Mouse (Mus musculus) A20 (cell line): ENCODE measurements around the gene Ctdnep1.

Source experiments
- DNase-seq: peaks from one replicate; pipeline ENCODE4 v3.0.0-alpha.2; 2011; ENCODE audit warnings: low read depth, low spot score

The Ctdnep1 gene

GRCm38 (mm10) chr11:69981141-69981762, at the start of gene Ctdnep1:
Ctdnep1 (plus strand) TSS chr11:69981156.
- DNase-seq = peak; percentile 59

GRCm38 (mm10) chr11:69931769-69932168, 49.2 kb upstream of the Ctdnep1 start:
- DNase-seq = no peak

GRCm38 (mm10) chr11:69932254-69932653, 48.7 kb upstream of the Ctdnep1 start:
- DNase-seq = peak; percentile 35

GRCm38 (mm10) chr11:69933066-69933465, 47.9 kb upstream of the Ctdnep1 start:
- DNase-seq = no peak

- DNase-seq = peak; percentile 90
These were observed 46.8 kb upstream of the Ctdnep1 start for GRCm38 (mm10) chr11:69934169-69934568.

GRCm38 (mm10) chr11:69934681-69935080, 46.3 kb upstream of the Ctdnep1 start:
- DNase-seq = no peak

GRCm38 (mm10) chr11:69935137-69935879, 45.6 kb upstream of the Ctdnep1 start, which contains the start of gene Ybx2:
Ybx2 (plus strand) TSS chr11:69935796.
- peak; percentile 94 for DNase-seq

- no peak for DNase-seq
These were observed 44.8 kb upstream of the Ctdnep1 start for GRCm38 (mm10) chr11:69936156-69936555.

- DNase-seq = no peak
These were observed 44.1 kb upstream of the Ctdnep1 start for GRCm38 (mm10) chr11:69936714-69937347.

GRCm38 (mm10) chr11:69937385-69937784, 43.6 kb upstream of the Ctdnep1 start:
- DNase-seq = no peak

- no peak for DNase-seq
These were observed 43.1 kb upstream of the Ctdnep1 start for GRCm38 (mm10) chr11:69937834-69938233.

GRCm38 (mm10) chr11:69938401-69938979, 42.5 kb upstream of the Ctdnep1 start:
- DNase-seq = no peak

- DNase-seq = no peak
These were observed 41.8 kb upstream of the Ctdnep1 start for GRCm38 (mm10) chr11:69939181-69939580.

- DNase-seq = no peak
These were observed 41.2 kb upstream of the Ctdnep1 start for GRCm38 (mm10) chr11:69939731-69940130.

GRCm38 (mm10) chr11:69940962-69941361, 40.0 kb upstream of the Ctdnep1 start:
- DNase-seq = no peak

- DNase-seq = no peak
These were observed 35.7 kb upstream of the Ctdnep1 start for GRCm38 (mm10) chr11:69945216-69945615.

GRCm38 (mm10) chr11:69945997-69946891, 34.7 kb upstream of the Ctdnep1 start:
- no peak for DNase-seq

- DNase-seq = no peak
These were observed 33.5 kb upstream of the Ctdnep1 start for GRCm38 (mm10) chr11:69947337-69948065.

GRCm38 (mm10) chr11:69948066-69948762, 32.7 kb upstream of the Ctdnep1 start, which contains the start of gene Slc2a4:
Slc2a4 (minus strand) TSS chr11:69948188.
- DNase-seq = peak; percentile 90

- DNase-seq = peak; percentile 87
These were observed 32.2 kb upstream of the Ctdnep1 start for GRCm38 (mm10) chr11:69948763-69949150.
